9 mouse cellular contexts compared by ENCODE assay signal in genomic region chr15:82941733-82942132, GRCm38 (mm10). TPM values are rescaled to one million over a fixed set of nuclear protein-coding genes. Genes with fewer than 3 reads are reported as not detected.
DNase-seq lines count a peak whose midpoint lies in the region; ATAC-seq and TF ChIP-seq lines count a peak whose summit lies in the region.
"Had no signal": no experiment of that assay in that cellular context is flagged by ENCODE, and none has a peak within 500 bp of the region (broad histone marks: within the 10 kb centered on the region; RNA-seq: fewer than 3 reads in every experiment).

No protein-coding gene starts in this region.

- ATAC-seq in hindbrain, embryonic 12.5 days (ENCODE audit: low FRiP score): no peak
- no peak for ATAC-seq in hindbrain, embryonic 11.5 days (ENCODE audit: low FRiP score)
- ATAC-seq in forebrain, embryonic 13.5 days: peak; percentile 57

- no peaks in the 10 kb centered on the region for H3K9me3 ChIP-seq in hindbrain, embryonic 12.5 days (replicated peaks)
- no peaks in the 10 kb centered on the region for H3K9me3 ChIP-seq in hindbrain, embryonic 11.5 days (ENCODE audit: control insufficient read depth, low read length)
- H3K9me3 ChIP-seq in forebrain, embryonic 13.5 days (replicated peaks): no peaks in the 10 kb centered on the region

- peak overlapping the region; percentile 55 for H3K27ac ChIP-seq in hindbrain, embryonic 12.5 days
- no peak overlapping the region for H3K27ac ChIP-seq in hindbrain, embryonic 11.5 days (ENCODE audit: low read depth, low read length)
- H3K27ac ChIP-seq in forebrain, embryonic 13.5 days: peak overlapping the region; percentile 81
- H3K27ac ChIP-seq in olfactory bulb, adult 2 months (ENCODE audit: insufficient read depth, low read depth, low read length): peak overlapping the region; percentile 94

- WGBS in hindbrain, embryonic 12.5 days: 57% methylated on average over 8 of the region's 8 CpGs
- WGBS in hindbrain, embryonic 11.5 days: 66% methylated on average over 8 of the region's 8 CpGs
- WGBS in forebrain, embryonic 13.5 days: 32% methylated on average over 8 of the region's 8 CpGs
- WGBS in olfactory bulb, adult 2 months: 23% methylated on average over 8 of the region's 8 CpGs

- no peak overlapping the region for H3K9ac ChIP-seq in hindbrain, embryonic 12.5 days
- no peak overlapping the region for H3K9ac ChIP-seq in hindbrain, embryonic 11.5 days (ENCODE audit: low read depth, low read length)
- H3K9ac ChIP-seq in forebrain, embryonic 13.5 days: peak overlapping the region; percentile 31

- no peak for DNase-seq in hindbrain, embryonic 11.5 days (ENCODE audit: low spot score)
- peak; percentile 81 to 88 for DNase-seq in left cerebral cortex, postnatal 14 days (ENCODE audit: low spot score in 2 of 2)
- no peak for DNase-seq in thymus, adult 18-20 months
- no peak for DNase-seq in liver
- DNase-seq in kidney, postnatal 36 days: no peak
- DNase-seq: gastrocnemius, postnatal 14 days had no signal

- 0 out of 2 replicates have a peak, but pooled peaks cover 22% of the 10 kb centered on the region for H3K27me3 ChIP-seq in hindbrain, embryonic 12.5 days
- no peaks in the 10 kb centered on the region for H3K27me3 ChIP-seq in hindbrain, embryonic 11.5 days (ENCODE audit: control insufficient read depth, insufficient read depth, low read length)
- no peaks in the 10 kb centered on the region for H3K27me3 ChIP-seq in forebrain, embryonic 13.5 days

- no peak for TF ChIP-seq POLR2A in olfactory bulb, adult 2 months (IDR thresholded peaks at IDR 0.05; ENCODE audit: insufficient read depth, low read depth, low read length)

- H3K4me3 ChIP-seq in hindbrain, embryonic 12.5 days: no peak overlapping the region
- H3K4me3 ChIP-seq in hindbrain, embryonic 11.5 days (ENCODE audit: low read depth, low read length): no peak overlapping the region
- no peak overlapping the region for H3K4me3 ChIP-seq in forebrain, embryonic 13.5 days
- H3K4me3 ChIP-seq in olfactory bulb, adult 2 months (ENCODE audit: insufficient read depth, low read depth, low read length): 0 out of 2 replicates have a peak overlapping the region, but pooled peaks have one; percentile 3

- H3K36me3 ChIP-seq in hindbrain, embryonic 12.5 days: no peaks in the 10 kb centered on the region
- H3K36me3 ChIP-seq in hindbrain, embryonic 11.5 days (ENCODE audit: control insufficient read depth, insufficient read depth, low read length): no peaks in the 10 kb centered on the region
- H3K36me3 ChIP-seq in forebrain, embryonic 13.5 days (ENCODE audit: poor library complexity, severe bottlenecking): no peaks in the 10 kb centered on the region

- TF ChIP-seq CTCF in olfactory bulb, adult 2 months (IDR thresholded peaks at IDR 0.05; ENCODE audit: insufficient read depth, low read depth, low read length): no peak

- no peak overlapping the region for H3K4me2 ChIP-seq in hindbrain, embryonic 12.5 days (replicated peaks)
- H3K4me2 ChIP-seq in hindbrain, embryonic 11.5 days (replicated peaks; ENCODE audit: low read depth, low read length): no peak overlapping the region
- peak overlapping the region; percentile 36 for H3K4me2 ChIP-seq in forebrain, embryonic 13.5 days

- intact Hi-C loops in left cerebral cortex, postnatal 14 days (cut with DNase I): no loop called here

- peaks cover 62% of the 10 kb centered on the region for H3K4me1 ChIP-seq in hindbrain, embryonic 12.5 days
- peaks cover 8% of the 10 kb centered on the region; the same call in 1 of the 2 replicates for H3K4me1 ChIP-seq in hindbrain, embryonic 11.5 days (replicated peaks; ENCODE audit: control insufficient read depth, insufficient read depth, low read length)
- peaks cover 85% of the 10 kb centered on the region for H3K4me1 ChIP-seq in forebrain, embryonic 13.5 days
- H3K4me1 ChIP-seq in olfactory bulb, adult 2 months (ENCODE audit: control insufficient read depth, insufficient read depth, low read length): peaks cover 86% of the 10 kb centered on the region

RNA-seq across cellular contexts. Expression of gene Tcf20, which starts 45.9 kb away (rescaled TPM):
- 12.4 and 14.0 TPM in 2 replicates for polyA plus RNA-seq in hindbrain, embryonic 12.5 days (2016; fragmentation: Nextera tagmentation; extraction: Ambion mirVana)
- 12.6 and 14.8 TPM in 2 replicates for polyA plus RNA-seq in hindbrain, embryonic 11.5 days (2014; fragmentation: Nextera tagmentation; extraction: Ambion mirVana)
- polyA plus RNA-seq in forebrain, embryonic 13.5 days (2015; fragmentation: Nextera tagmentation; extraction: Ambion mirVana): 15.3 and 18.6 TPM in 2 replicates
- total RNA-seq in left cerebral cortex, postnatal 14 days (2021): 100 to 1,000 TPM; 127 to 151 TPM
- 82.1 TPM in 1 of 2 replicates, not detected in the other for polyA plus RNA-seq in olfactory bulb, adult 2 months (2012; ENCODE audit: insufficient read depth, insufficient read length, low replicate concordance, missing spikeins)

Comparison
In these comparisons a context has a peak if more than half of its experiments do, and no peak if none do; other contexts are left out.
1. DNase-seq: peak in left cerebral cortex, postnatal 14 days (2 of 2); none in hindbrain, embryonic 11.5 days (single experiment), thymus, adult 18-20 months (0 of 2), liver (single experiment) and kidney, postnatal 36 days (0 of 2).